Mouse (Mus musculus): Measurements from ENCODE around the gene Sec1. TPM values are rescaled to one million over a fixed set of nuclear protein-coding genes. Genes with fewer than 3 reads are reported as not detected.
A peak's percentile ranks its signal among the peaks of the same experiment; 100 is the strongest.

The Sec1 gene
- total RNA-seq, 2 experiments from 2014 or later = 0.12 TPM; not detected in 1

GRCm38 (mm10) chr7:45644872-45645590, 49.2 kb downstream of the Sec1 start:
- intact Hi-C loops (cut with DNase I) = no loop called here

GRCm38 (mm10) chr7:45644183-45644582, 50.0 kb downstream of the Sec1 start:
- peak in 1 of 2 experiments; percentile 42 for DNase-seq
- intact Hi-C loops (cut with DNase I) = no loop called here

More at GRCm38 (mm10) chr7:45644872-45645590, 49.2 kb downstream of the Sec1 start:
- no peak for DNase-seq

- intact Hi-C loops (cut with DNase I) = no loop called here
- peak; percentile 91 to 92 for DNase-seq
Observed at GRCm38 (mm10) chr7:45643441-45644178, 50.6 kb downstream of the Sec1 start.

DNA sequence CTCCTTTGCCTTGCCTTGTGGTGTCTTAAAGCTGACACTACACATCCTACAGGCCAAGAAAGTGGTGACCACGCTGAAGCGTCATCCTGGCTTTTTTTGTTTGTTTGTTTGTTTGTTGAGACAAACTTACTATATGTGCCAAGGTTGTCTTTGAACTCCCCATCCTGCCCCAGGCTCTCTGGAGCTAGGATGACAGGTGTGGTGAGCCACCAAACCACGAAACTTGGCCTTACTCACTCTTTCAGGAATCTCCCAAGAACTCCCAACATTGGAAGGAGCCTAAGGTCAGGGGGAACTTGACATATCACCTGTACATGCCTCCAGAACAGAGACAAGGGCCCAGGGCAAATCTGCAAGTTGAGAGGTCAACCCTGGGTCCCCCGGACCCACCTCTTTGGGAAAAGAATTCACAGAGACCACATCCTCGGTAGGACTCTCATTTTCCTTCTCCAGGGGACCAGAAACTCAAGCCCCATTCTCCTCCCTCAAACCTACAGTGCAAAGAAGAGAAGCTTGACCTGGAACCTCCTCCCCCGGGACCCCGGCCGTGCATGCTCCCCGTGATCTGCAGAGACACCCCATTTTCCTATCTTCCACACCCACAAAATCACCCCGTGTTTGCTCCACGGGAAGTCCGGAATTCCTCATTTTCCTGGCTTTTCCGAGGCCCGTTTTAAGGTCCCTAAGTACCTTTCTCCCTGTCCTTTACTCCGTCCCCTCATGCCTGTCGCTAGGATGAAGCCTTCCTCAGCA, 51.5 kb downstream of the Sec1 start:
- intact Hi-C loops (cut with DNase I) = no loop called here
- no peak for DNase-seq

DNA sequence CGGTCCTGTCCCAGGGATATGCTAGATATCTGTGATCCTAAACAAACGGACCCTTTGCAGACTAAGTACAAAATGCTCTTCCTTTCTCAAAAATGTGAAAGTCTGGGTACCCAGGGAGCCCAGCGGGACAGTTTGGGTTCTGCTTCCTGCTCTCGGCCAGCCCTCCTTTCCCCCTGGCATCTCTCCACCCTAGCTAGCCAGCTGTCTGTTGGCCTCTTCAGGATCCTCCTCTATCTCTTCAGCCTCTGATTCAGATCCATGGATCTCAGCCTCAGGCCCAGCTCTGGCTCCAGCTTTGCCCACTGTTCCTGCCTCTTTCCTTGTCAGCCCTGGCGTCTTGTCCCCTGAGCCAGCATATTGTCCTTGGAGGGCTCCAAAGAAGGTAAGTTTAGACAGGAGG, 52.1 kb downstream of the Sec1 start:
- peak in 1 of 2 experiments; percentile 33 for DNase-seq

GRCm38 (mm10) chr7:45641391-45642040, 52.7 kb downstream of the Sec1 start:
- intact Hi-C loops (cut with DNase I) = no loop called here
- peak; percentile 61 to 71 for DNase-seq

More for the DNA sequence above, 52.1 kb downstream of the Sec1 start:
- intact Hi-C loops (cut with DNase I) = no loop called here

DNA sequence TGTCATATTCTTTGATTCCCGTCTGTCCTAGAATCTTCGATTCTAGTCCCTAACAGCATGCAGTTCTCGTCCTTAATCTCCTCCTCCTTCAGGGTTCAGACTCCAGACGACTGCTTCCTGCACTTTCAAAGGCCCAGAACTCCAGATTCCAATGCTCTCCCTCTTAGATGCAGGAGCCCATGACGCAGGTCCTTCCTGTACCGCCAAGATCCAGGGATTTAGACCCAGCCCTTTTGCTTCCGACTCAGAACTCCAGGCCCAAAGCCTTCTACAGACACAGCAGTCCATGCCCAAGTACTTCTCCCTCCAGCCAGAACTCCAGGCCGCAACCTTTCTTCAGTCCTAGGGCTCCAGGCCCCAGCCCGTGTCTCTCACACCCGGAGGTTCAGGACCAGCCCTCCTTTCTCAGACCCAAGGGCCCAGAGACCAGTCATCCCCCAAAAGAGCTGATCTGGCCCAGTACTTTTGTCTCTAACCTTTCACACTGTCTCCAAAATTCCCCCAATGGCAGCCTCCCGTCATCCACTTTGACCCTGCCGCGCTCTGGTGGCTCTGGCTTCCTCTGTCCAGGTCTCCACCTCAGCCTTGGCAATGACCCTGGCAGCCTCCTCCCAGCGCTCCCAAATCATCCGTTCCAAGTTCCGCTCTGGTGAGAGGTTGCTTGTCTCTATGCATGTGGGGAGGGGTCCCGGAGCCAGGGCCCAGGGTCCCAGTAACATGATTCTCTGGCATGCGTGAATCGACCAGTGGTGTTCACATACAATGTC, 53.8 kb downstream of the Sec1 start:
- intact Hi-C loops (cut with DNase I) = no loop called here
- DNase-seq = no peak

- intact Hi-C loops (cut with DNase I) = no loop called here
- no peak for DNase-seq
Observed at GRCm38 (mm10) chr7:45639561-45640027, 54.6 kb downstream of the Sec1 start, which contains the start of gene Mamstr. Gene Mamstr, plus strand, starts transcription at chr7:45639977.

DNA sequence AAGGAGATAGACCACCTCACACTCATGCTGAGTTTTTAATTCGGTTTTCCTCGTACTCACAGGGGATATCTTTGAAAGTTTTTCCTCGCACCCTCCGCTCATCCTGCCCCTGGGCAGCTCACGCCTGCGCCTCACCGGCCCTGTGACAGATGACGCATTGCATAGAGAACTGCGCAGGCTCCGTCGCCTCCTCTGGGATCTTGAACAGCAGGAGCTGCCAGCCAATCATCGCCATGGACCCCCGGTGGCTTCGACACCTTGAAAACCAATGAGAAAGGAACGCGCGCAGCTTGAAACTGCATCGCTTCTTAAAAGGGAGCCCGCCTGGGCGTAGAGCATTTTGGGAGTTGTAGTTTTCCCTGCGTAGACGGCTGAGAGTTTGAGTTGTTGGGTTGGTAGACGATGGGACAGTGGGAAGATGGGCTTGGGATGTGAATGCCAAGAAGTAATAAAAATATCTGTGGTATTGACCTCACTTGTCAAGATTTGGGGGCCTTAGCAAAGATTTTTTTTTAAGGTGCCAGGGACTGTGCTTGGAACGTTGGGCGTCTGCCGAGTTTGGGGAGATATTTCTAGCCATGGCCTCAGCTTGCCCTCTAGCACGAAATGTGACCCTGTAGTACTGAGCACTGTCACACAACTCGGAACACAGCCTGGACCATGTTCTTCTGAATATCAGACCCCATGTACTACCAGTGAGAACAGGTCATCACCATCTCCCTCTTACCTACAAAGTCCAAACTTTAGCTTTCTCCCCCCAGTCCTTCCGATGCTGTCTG, 55.4 kb downstream of the Sec1 start:
- DNase-seq = peak; percentile 85 to 90
- intact Hi-C loops (cut with DNase I) = no loop called here

GRCm38 (mm10) chr7:45637710-45638109, 56.5 kb downstream of the Sec1 start:
- no peak for DNase-seq
- intact Hi-C loops (cut with DNase I) = no loop called here

DNA sequence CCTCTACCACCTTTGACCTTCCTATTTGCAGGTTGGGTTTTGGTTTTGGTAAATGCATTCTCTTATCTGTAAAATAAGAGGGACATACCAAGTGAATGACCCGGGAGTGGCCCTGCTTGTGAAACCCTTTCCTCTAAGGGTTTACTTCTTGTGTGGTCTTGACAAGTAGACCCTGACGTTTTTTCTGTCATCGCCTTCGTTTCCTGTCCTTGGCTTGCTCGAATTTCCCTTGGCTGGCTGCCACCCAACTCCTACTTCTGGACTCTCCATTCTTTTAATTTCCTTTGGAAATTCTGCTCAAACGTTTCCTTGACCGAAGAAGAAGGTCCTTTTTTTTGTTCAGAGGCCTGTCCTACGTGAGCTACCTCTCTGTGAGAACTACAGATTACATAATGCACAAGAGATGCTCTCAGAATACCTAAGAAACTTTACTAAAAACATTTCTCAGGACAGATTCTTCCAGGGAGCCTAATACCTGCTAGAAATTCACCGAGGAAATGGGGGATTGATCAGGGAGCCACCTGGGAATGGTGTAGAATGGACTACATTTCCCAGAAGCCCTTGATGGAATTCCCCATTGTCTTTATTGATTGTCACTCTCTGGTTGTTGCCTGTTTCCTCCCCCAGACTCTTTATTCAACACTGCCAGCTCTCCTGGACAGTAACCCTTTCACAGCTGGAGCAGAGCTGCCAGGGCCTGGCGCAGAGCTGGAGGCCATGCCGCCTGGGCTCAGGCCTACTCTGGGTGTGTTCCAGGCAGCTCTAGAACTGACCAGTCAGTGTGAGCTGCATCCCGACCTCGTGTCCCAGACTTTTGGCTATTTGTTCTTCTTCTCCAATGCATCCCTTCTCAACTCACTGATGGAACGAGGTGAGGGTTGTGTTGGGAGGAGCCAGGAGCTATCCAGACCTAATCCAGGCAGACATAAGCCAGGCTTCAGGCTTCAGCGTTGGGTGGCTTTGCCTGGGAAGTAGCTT, 58.2 kb downstream of the Sec1 start:
- DNase-seq = peak; percentile 69 to 74
- intact Hi-C loops (cut with DNase I) = no loop called here

- DNase-seq = peak in 1 of 2 experiments; percentile 18
- intact Hi-C loops (cut with DNase I) = no loop called here
Observed at GRCm38 (mm10) chr7:45634946-45635681, 59.1 kb downstream of the Sec1 start.

- DNase-seq = peak; percentile 45 to 58
- intact Hi-C loops (cut with DNase I) = no loop called here
Observed at GRCm38 (mm10) chr7:45632499-45632898, 61.7 kb downstream of the Sec1 start.

GRCm38 (mm10) chr7:45630064-45630907, 63.9 kb downstream of the Sec1 start:
- intact Hi-C loops (cut with DNase I) = no loop called here
- peak in 1 of 2 experiments; percentile 21 for DNase-seq

DNA sequence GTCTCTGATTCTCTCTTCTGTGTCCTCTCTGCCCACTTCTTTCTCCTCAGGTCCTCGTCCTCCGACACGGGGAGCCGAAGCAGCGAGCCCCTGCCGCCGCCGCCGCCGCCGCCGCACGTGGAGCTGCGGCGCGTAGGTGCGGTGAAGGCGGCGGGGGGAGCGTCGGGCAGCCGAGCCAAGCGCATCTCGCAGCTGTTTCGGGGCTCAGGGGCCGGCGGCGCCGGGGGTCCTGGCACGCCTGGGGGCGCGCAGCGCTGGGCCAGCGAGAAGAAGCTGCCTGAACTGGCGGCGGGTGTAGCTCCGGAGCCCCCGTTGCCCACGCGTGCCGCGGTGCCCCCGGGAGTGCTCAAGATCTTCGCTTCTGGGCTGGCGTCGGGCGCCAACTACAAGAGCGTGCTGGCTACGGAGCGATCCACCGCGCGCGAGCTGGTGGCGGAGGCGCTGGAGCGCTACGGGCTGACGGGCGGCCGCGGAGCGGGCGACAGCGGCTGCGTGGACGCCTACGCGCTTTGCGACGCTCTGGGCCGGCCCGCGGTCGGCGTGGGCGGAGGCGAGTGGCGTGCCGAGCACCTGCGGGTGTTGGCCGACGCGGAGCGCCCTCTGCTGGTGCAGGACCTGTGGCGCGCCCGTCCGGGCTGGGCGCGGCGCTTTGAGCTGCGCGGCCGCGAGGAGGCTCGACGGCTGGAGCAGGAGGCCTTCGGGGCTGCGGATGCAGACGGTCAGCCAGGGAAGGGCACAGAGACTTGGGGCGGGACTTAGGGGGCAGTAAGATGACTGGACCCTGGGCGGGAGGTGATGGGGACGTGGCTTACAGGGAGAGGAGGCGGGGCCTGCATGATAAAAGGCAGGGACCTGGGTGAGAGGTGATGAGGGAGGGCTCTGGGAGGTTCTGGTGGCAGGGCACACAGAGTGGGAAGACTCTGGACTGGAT, 65.6 kb downstream of the Sec1 start:
- intact Hi-C loops (cut with DNase I) = loop anchor here (2.0 kb wide), 2 partner anchors 36 to 54 kb away; no protein-coding TSS in a partner anchor
- peak; percentile 96 for DNase-seq

All from heart, postnatal 14 days (tissue).